Mouse (Mus musculus) forebrain, embryonic 12.5 days (tissue): ENCODE data around the gene Oaf. TPM values are rescaled to one million over a fixed set of nuclear protein-coding genes. Genes with fewer than 3 reads are reported as not detected.
A peak's percentile ranks its signal among the peaks of the same experiment; 100 is the strongest.

Experiments used
- ATAC-seq: fragments of 200-750 bp; cut with Nextera tagmentation; 2 replicates; pipeline ENCODE4 v1.8.0; 2017; ENCODE audit warnings: moderate TSS enrichment; ENCODE audit not compliant: low FRiP score
- H3K27ac ChIP-seq: fragments of 300-500 bp; sonication (generic); 2 replicates; pipeline ENCODE4 v1.5.1; 2016; ENCODE audit warnings: mild to moderate bottlenecking
- H3K27me3 ChIP-seq: fragments of 300-500 bp; sonication (generic); 2 replicates; pipeline ENCODE4 v1.6.1; 2016; ENCODE audit warnings: mild to moderate bottlenecking
- H3K36me3 ChIP-seq: fragments of 300-500 bp; sonication (generic); replicated peaks from 2 replicates; pipeline ENCODE4 v1.6.1; 2016; ENCODE audit warnings: mild to moderate bottlenecking
- H3K4me1 ChIP-seq: fragments of 300-500 bp; sonication (generic); 2 replicates; pipeline ENCODE4 v1.6.1; 2016
- H3K4me2 ChIP-seq: fragments of 300-500 bp; sonication (generic); 2 replicates; pipeline ENCODE4 v1.6.1; 2016; ENCODE audit warnings: mild to moderate bottlenecking, moderate library complexity
- H3K4me3 ChIP-seq: fragments of 300-500 bp; sonication (generic); replicated peaks from 2 replicates; pipeline ENCODE4 v1.5.1; 2016; ENCODE audit warnings: mild to moderate bottlenecking
- H3K9ac ChIP-seq: fragments of 300-500 bp; sonication (generic); 2 replicates; pipeline ENCODE4 v1.6.1; 2016; ENCODE audit warnings: mild to moderate bottlenecking
- H3K9me3 ChIP-seq: fragments of 300-500 bp; sonication (generic); 2 replicates; pipeline ENCODE4 v1.6.1; 2016
- WGBS: fragments of 180-500 bp; shearing (Covaris S2); methylation state at CpG from one replicate; pipeline ENCODE4 v1.1.7; 2016; 5-methylcytosine and 5-hydroxymethylcytosine counted together
- polyA plus RNA-seq: library from polyadenylated mRNA; unstranded; fragments of >200 nt; fragmentation: Nextera tagmentation; extraction: Ambion mirVana; gene quantifications from 2 replicates; pipeline ENCODE4 v1.2.1, GENCODE M21; 2016

Oaf gene
- polyA plus RNA-seq, 1 experiment from 2014 or later: 25.6 TPM

DNA sequence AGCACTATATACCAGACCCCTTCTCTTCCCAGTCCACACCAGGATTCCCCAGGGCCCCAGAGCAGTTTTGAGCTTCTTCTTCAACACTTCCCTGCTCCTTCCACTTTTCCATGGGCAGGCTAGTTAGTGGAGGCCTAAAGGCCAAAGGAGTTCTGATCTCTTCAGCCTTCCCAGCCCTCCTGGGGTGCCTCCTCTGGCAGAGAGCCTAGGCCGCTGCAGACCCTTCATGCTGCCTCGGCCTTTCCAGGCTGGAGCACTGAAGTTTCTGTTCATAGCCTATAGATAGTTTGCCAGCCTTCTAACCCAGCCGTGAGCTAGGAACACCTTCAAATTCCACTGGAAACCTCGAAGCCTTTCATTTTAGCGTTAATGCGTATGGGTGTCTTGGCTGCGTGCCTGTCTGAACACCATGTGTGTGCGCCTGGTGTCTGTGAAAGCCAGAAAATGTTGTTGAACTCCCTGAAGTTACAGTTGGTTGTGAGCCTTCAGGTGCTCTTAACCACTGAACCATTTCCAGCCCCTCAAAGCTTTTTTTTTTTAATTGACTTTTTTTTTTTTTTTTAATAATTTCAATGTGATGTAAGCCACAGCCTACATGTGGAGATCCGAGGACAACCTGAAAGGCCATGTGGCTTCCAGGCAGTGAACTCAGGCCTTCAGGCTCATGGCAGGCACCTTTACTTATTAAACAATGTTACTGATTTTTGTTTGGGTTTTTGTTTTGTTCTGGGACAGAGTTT is 23.3 kb upstream of the Oaf start:
- H3K4me2 ChIP-seq: no peak overlapping the region
- H3K9ac ChIP-seq: no peak overlapping the region
- no peaks in the 10 kb centered on the region for H3K9me3 ChIP-seq
- 71% methylated on average over 9 of the region's 9 CpGs for WGBS
- no peaks in the 10 kb centered on the region for H3K36me3 ChIP-seq
- no peaks in the 10 kb centered on the region; the same call in 1 of the 2 replicates for H3K27me3 ChIP-seq
- H3K4me3 ChIP-seq: no peak overlapping the region
- H3K4me1 ChIP-seq: peaks cover 22% of the 10 kb centered on the region
- no peak for ATAC-seq
- H3K27ac ChIP-seq: 0 out of 2 replicates have a peak overlapping the region, but pooled peaks have one; percentile 13

DNA sequence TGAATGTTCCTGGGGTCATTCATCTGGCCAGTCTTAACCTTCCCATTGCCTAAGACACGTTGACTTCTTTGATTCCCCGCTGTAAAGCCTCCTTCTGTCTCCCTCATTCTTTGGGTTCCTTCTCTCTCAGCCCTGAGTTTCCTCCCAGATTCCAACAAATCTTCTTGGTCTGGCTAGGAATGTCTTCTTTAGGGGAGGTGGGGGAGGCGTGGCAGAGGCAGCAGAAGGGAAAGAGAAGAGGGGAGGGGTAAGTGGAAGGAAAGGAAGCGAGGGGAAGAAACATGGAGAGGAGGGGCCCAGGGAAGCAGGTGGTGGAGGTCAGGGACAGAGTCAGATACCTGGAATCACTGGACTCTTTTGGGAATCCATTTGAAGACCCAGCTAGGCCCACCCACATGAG is 22.7 kb upstream of the Oaf start:
- Histone ChIP-seq H3K4me2 (no peak overlapping the region), H3K9ac (no peak overlapping the region), H3K27ac (0 out of 2 replicates have a peak overlapping the region, but pooled peaks have one; percentile 27), H3K27me3 (no peaks in the 10 kb centered on the region; the same call in 1 of the 2 replicates), H3K36me3 (no peaks in the 10 kb centered on the region), H3K4me1 (peaks cover 22% of the 10 kb centered on the region), H3K9me3 (no peaks in the 10 kb centered on the region), H3K4me3 (no peak overlapping the region)
- WGBS: 74% methylated on average over 4 of the region's 4 CpGs
- no peak for ATAC-seq

DNA sequence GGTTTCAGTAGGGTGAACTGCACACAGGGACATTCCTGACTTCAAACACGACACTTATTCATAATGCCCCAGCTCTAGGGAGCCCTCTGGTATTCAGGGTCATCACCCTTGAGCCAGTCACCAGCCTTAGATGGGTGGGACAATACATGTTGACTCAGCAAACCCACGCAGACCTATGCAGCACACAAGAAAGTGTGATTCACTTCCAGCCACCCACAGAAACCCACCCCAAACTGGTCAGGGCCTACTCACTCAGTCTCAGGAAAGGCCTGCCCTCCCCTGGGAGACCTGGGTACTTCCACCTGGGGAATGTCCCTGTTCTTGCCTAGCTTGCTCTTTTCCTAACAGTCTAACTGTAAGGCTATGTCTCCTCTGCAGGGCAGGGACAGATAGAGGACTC is 22.2 kb upstream of the Oaf start:
- H3K4me3 ChIP-seq: no peak overlapping the region
- 0 out of 2 replicates have a peak overlapping the region, but pooled peaks have one; percentile 27 for H3K27ac ChIP-seq

DNA sequence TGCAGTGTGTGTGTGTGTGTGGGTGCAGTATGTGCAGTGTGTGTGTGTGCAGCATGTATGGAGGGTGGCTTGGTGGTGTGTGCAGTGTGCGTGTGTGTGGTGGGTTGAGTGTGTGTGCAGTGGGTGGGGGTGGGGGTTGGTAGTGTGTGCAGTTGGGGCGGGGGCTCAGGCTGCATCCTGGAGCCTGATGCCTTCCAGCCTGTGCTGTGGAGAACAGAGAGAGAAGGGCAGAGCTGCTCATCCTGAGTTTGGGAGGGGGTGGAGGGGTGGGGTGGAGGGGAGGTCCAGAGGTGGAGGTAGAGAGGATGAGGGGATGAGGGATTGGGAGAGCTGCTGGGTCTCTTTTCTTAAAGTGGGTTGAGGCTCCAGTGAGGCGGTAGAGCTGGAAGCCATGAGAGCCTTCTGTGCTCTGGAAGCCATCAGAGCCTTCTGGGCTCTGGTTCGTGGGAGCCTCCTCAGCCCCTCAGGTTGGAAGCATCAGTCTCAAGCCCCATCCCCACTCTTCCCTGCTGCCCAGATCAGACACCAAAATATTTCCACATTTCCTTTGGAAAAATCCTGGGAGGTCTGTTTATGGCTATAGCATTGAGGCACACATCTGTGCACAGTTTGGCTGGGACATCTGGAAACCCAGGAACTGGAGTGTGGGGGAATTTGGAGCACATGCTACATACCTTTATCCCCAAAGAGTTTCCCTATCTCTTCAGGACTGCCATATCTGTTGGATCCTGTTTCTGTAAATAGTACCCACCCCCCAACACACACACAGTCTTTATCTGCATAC is 21.6 kb upstream of the Oaf start:
- 0 out of 2 replicates have a peak overlapping the region, but pooled peaks have one; percentile 36 for H3K27ac ChIP-seq
- no peak overlapping the region for H3K9ac ChIP-seq
- H3K27me3 ChIP-seq: no peaks in the 10 kb centered on the region; the same call in 1 of the 2 replicates
- WGBS: 73% methylated on average over 4 of the region's 4 CpGs
- H3K36me3 ChIP-seq: no peaks in the 10 kb centered on the region
- no peaks in the 10 kb centered on the region for H3K9me3 ChIP-seq
- H3K4me1 ChIP-seq: peaks cover 22% of the 10 kb centered on the region
- no peak overlapping the region for H3K4me2 ChIP-seq
- ATAC-seq: no peak
- H3K4me3 ChIP-seq: no peak overlapping the region

More for the DNA sequence above, 22.2 kb upstream of the Oaf start:
- Histone ChIP-seq H3K4me1 (peaks cover 22% of the 10 kb centered on the region), H3K27me3 (no peaks in the 10 kb centered on the region; the same call in 1 of the 2 replicates), H3K9ac (no peak overlapping the region), H3K9me3 (no peaks in the 10 kb centered on the region), H3K36me3 (no peaks in the 10 kb centered on the region), H3K4me2 (no peak overlapping the region)
- WGBS: 62% methylated on average over 2 of the region's 2 CpGs
- ATAC-seq: no peak

DNA sequence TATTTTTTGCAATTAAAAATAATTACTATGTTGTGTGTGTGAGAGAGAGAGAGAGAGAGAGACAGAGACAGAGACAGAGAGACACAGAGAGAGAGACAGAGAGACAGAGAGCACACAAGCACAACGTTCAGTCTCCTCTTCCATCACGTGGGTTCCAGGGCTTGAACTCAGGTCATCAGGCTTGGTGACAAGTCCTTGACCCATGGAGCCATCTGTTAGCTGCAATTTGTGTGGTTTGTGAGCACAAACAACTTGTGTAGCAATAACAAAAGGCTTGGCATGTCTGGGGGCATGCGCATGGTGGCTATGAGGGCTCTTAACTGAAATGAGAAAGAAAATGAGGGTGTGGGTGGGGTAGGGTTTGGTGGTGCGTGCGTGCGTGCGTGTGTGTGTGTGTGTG is 20.9 kb upstream of the Oaf start:
- peaks cover 22% of the 10 kb centered on the region for H3K4me1 ChIP-seq
- WGBS: 86% methylated on average over 7 of the region's 7 CpGs
- H3K4me3 ChIP-seq: no peak overlapping the region
- H3K36me3 ChIP-seq: no peaks in the 10 kb centered on the region
- no peaks in the 10 kb centered on the region; the same call in 1 of the 2 replicates for H3K27me3 ChIP-seq
- H3K27ac ChIP-seq: 0 out of 2 replicates have a peak overlapping the region, but pooled peaks have one; percentile 36
- H3K4me2 ChIP-seq: no peak overlapping the region
- no peak overlapping the region for H3K9ac ChIP-seq
- no peak for ATAC-seq
- no peaks in the 10 kb centered on the region for H3K9me3 ChIP-seq

DNA sequence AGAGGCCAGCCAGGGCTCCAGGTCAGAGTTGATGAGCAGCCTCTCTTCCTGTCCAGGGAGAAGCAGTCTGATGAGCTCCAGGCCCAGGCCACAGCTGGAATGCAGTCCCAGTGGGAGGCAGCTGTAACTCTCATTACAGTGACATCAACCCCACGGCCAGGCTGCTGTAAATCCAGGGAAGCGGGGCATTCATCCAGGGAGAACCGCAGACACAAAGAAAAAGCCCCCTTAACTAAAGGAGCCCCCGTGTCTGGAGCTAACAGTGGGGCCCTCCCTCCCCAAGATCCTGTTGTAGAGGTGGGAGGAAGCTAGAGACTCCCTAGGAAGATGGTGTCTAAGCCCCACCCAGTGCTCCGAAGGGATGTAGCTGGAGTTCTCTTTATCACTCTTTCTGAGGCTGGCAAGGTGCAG is 13.6 kb upstream of the Oaf start:
- Histone ChIP-seq H3K4me3 (no peak overlapping the region), H3K27me3 (0 out of 2 replicates have a peak, but pooled peaks cover 3% of the 10 kb centered on the region), H3K9me3 (no peaks in the 10 kb centered on the region), H3K9ac (no peak overlapping the region), H3K36me3 (no peaks in the 10 kb centered on the region), H3K4me2 (no peak overlapping the region), H3K27ac (peak overlapping the region; percentile 21), H3K4me1 (peaks cover 13% of the 10 kb centered on the region)
- ATAC-seq: no peak
- WGBS: 15% methylated on average over 5 of the region's 5 CpGs

DNA sequence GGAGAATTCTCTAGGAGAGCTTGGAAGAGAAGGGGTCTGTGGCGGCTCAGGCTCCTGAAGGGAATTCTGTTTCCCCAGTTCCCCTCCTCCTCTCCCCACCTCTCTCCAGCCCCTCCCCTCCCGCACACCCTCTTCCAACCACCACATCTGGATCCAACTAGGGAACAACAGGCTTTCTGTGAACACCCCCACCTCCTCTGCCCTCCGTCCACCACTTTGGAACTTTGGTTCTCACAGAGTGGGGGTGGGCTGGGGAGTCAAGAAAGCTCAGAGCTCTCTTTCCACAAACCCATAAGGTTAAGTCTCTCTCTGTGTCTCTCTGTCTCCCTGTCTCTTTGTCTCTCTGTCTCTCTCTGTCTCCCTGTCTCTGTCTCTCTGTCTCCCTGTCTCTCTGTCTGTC is 13.1 kb upstream of the Oaf start:
- H3K9ac ChIP-seq: no peak overlapping the region
- H3K4me2 ChIP-seq: no peak overlapping the region
- H3K27me3 ChIP-seq: 0 out of 2 replicates have a peak, but pooled peaks cover 3% of the 10 kb centered on the region
- 48% methylated on average over 3 of the region's 3 CpGs for WGBS
- H3K4me1 ChIP-seq: peaks cover 13% of the 10 kb centered on the region
- H3K4me3 ChIP-seq: no peak overlapping the region
- no peaks in the 10 kb centered on the region for H3K36me3 ChIP-seq
- no peaks in the 10 kb centered on the region for H3K9me3 ChIP-seq
- ATAC-seq: no peak
- peak overlapping the region; percentile 21; the same call in 1 of the 2 replicates for H3K27ac ChIP-seq

DNA sequence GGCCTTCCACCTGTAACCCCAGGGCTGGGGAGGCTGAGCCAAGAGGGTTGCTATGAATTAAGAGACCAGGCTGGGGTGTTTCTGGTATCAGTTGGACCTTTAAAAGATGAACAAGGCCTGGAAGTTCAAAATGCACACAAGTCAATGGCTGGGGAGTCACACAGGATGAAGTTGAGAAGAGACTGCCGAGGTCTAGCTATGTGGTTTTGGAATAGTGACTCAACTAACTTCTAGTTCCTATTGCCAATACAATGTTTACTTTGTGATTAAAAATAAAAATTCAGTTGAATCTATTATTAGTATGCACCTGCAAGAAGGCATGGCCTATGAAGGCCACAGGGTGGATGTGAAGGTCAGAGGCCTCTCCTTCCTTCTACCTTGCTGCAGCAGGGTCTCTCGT is 12.1 kb upstream of the Oaf start:
- 88% methylated on average over 2 of the region's 2 CpGs for WGBS

DNA sequence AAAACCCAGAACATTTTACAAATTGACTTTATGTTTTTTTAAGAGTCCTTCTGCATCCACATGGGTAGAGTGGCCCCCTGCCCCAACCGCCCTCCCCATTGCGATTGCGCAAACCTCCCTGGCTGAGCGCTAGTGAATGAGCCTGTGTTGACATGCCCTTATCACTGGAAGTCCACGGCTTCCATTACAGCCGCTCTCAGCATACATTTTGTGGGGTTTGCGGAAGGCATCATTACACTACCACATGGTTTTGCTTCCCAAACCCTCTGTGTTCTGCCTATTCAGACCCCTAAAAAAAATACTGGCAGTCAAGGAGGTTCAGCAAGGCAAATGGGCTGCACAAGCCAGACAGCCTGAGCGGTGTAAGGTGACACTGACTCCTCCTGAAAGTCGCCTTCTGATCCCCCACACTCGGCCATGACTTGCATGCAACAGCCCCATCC is 7.0 kb upstream of the Oaf start:
- WGBS: 60% methylated on average over 10 of the region's 10 CpGs
- H3K4me2 ChIP-seq: no peak overlapping the region
- no peak overlapping the region for H3K4me3 ChIP-seq
- peaks cover 5% of the 10 kb centered on the region; the same call in 1 of the 2 replicates for H3K4me1 ChIP-seq
- no peaks in the 10 kb centered on the region for H3K36me3 ChIP-seq
- H3K27me3 ChIP-seq: no peaks in the 10 kb centered on the region
- no peak overlapping the region for H3K9ac ChIP-seq
- no peak for ATAC-seq
- H3K9me3 ChIP-seq: no peaks in the 10 kb centered on the region
- H3K27ac ChIP-seq: no peak overlapping the region

More for the DNA sequence above, 12.1 kb upstream of the Oaf start:
- no peaks in the 10 kb centered on the region for H3K9me3 ChIP-seq
- ATAC-seq: no peak
- no peak overlapping the region for H3K4me3 ChIP-seq
- H3K27ac ChIP-seq: no peak overlapping the region
- 0 out of 2 replicates have a peak, but pooled peaks cover 3% of the 10 kb centered on the region for H3K27me3 ChIP-seq
- no peak overlapping the region for H3K9ac ChIP-seq
- H3K4me1 ChIP-seq: peaks cover 13% of the 10 kb centered on the region
- H3K36me3 ChIP-seq: no peaks in the 10 kb centered on the region
- no peak overlapping the region for H3K4me2 ChIP-seq

DNA sequence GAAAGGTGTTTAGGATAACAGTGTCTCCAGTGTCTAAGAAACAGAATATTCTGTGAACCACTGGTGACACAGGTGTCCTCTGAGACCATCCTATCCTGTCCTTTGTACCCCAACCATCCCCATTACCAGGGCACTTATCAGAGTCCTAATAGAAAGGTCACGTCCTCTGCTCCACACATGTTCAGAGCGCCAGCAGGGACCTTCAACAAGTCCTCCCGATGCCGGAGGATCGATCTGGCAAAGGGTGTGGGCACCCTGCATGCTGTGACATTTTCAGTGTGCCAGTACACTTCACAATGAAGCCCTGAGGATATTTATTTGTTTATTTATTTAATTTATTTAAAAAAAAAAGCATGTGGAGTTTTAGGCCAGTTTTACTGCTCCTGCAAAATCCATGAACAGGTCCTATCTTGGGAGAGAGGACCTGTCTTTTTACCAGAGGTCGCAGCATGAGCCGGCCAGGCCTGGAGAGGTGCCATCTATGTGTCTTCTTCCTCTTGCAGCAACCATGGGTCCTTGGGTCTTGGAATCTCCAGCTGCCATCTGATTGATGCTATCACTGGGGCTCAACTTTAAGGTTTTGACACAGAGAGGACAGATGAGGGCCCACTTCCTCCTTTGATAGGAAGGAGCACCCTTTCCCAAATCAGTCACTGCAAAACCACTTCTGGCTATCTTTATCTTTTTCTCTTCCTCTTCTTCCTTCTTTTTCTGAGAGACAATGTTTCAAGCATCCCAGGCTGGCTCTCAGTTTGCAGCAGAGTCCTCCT is 6.3 kb upstream of the Oaf start:
- Histone ChIP-seq H3K27me3 (no peaks in the 10 kb centered on the region), H3K9me3 (no peaks in the 10 kb centered on the region), H3K4me2 (no peak overlapping the region), H3K4me3 (no peak overlapping the region), H3K4me1 (peaks cover 4% of the 10 kb centered on the region; the same call in 1 of the 2 replicates), H3K27ac (no peak overlapping the region), H3K36me3 (no peaks in the 10 kb centered on the region), H3K9ac (no peak overlapping the region)
- 87% methylated on average over 7 of the region's 7 CpGs for WGBS
- ATAC-seq: no peak

DNA sequence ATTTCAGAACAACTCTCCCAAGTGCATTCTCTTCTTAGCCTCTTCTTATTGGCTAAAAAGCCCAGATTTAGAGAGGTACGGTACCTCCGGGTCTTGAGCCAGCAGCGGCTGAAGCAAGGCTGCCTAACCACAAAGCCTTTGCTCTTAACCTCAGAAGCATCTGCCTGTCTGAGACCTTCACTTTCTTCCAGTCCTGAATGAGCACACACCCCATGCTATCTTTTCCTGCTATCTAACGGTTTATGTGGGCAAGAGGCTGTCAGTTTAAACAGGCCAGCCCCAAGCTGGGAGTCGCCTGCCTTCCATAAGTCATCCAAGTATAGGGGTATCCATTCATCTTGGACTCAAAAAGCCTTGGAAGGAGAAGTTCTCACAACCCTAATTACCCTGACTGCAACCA is 2.7 kb upstream of the Oaf start:
- 91% methylated on average over 5 of the region's 5 CpGs for WGBS
- Histone ChIP-seq H3K9ac (no peak overlapping the region), H3K36me3 (no peaks in the 10 kb centered on the region), H3K27me3 (peaks cover 21% of the 10 kb centered on the region), H3K27ac (no peak overlapping the region), H3K9me3 (no peaks in the 10 kb centered on the region), H3K4me3 (no peak overlapping the region), H3K4me2 (no peak overlapping the region), H3K4me1 (peaks cover 18% of the 10 kb centered on the region)
- ATAC-seq: no peak

DNA sequence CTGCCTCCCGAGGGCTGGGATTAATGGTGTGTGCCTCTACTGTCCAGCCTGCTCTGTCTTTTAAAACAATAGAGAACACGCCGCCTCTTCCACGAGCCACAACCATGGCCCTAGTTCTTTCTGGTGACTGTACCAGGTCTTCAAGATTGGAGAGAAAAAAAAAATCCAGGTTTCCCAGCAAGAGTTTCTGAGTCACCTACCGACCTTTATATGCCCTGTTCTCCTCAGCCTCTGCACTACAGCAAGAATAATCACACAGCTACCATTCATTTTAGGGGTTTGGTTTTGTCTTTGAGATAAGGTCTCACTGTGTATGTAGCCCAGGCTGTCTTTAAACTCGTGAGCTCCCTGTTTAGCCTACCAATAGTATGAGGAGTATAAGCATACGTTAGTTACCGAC is 2.3 kb upstream of the Oaf start:
- no peak overlapping the region for H3K9ac ChIP-seq
- H3K9me3 ChIP-seq: no peaks in the 10 kb centered on the region
- no peak overlapping the region for H3K27ac ChIP-seq
- 90% methylated on average over 8 of the region's 8 CpGs for WGBS
- no peak for ATAC-seq
- H3K4me3 ChIP-seq: no peak overlapping the region
- H3K36me3 ChIP-seq: no peaks in the 10 kb centered on the region
- H3K4me2 ChIP-seq: no peak overlapping the region
- H3K4me1 ChIP-seq: peaks cover 18% of the 10 kb centered on the region
- peaks cover 26% of the 10 kb centered on the region for H3K27me3 ChIP-seq
